Mouse (Mus musculus): Measurements from ENCODE around the gene Scube3.

Scube3 gene

GRCm38 (mm10) chr17:28176775-28177539 is 35.0 kb downstream of the Scube3 start, which contains the start of gene Zfp523:
Gene Zfp523, plus strand, starts transcription at chr17:28177129.
- peak; percentile 61 to 82 for DNase-seq (ENCODE audit: low spot score in 2 of 2)

GRCm38 (mm10) chr17:28177540-28178046 is 35.7 kb downstream of the Scube3 start:
- no peak for DNase-seq (ENCODE audit: low spot score in 2 of 2)

GRCm38 (mm10) chr17:28180331-28180730 is 38.4 kb downstream of the Scube3 start:
- no peak for DNase-seq (ENCODE audit: low spot score in 2 of 2)

GRCm38 (mm10) chr17:28180783-28181544 is 39.0 kb downstream of the Scube3 start:
- DNase-seq (ENCODE audit: low spot score in 2 of 2) = no peak

GRCm38 (mm10) chr17:28184971-28185638 is 43.2 kb downstream of the Scube3 start:
- DNase-seq (ENCODE audit: low spot score in 2 of 2) = no peak

GRCm38 (mm10) chr17:28188313-28188712 is 46.4 kb downstream of the Scube3 start:
- no peak for DNase-seq (ENCODE audit: low spot score in 2 of 2)

GRCm38 (mm10) chr17:28192754-28193153 is 50.8 kb downstream of the Scube3 start:
- no peak for DNase-seq (ENCODE audit: low spot score in 2 of 2)

GRCm38 (mm10) chr17:28193559-28193958 is 51.6 kb downstream of the Scube3 start:
- no peak for DNase-seq (ENCODE audit: low spot score in 2 of 2)

GRCm38 (mm10) chr17:28195033-28195432 is 53.1 kb downstream of the Scube3 start:
- DNase-seq (ENCODE audit: low spot score in 2 of 2) = no peak

GRCm38 (mm10) chr17:28197646-28198045 is 55.7 kb downstream of the Scube3 start:
- DNase-seq (ENCODE audit: low spot score in 2 of 2) = no peak

GRCm38 (mm10) chr17:28201982-28202381 is 60.0 kb downstream of the Scube3 start:
- no peak for DNase-seq (ENCODE audit: low spot score in 2 of 2)

GRCm38 (mm10) chr17:28204052-28204720 is 62.2 kb downstream of the Scube3 start:
- DNase-seq (ENCODE audit: low spot score in 2 of 2) = peak in 1 of 2 experiments; percentile 60

GRCm38 (mm10) chr17:28205443-28205842 is 63.5 kb downstream of the Scube3 start:
- DNase-seq (ENCODE audit: low spot score in 2 of 2) = no peak

- DNase-seq (ENCODE audit: low spot score in 2 of 2) = no peak
These were observed 65.2 kb downstream of the Scube3 start for GRCm38 (mm10) chr17:28207092-28207491.

- DNase-seq (ENCODE audit: low spot score in 2 of 2) = peak; percentile 64 to 66
These were observed 65.8 kb downstream of the Scube3 start, which contains the start of gene Def6 for GRCm38 (mm10) chr17:28207591-28208313. Gene Def6, plus strand, starts transcription at chr17:28207778.

- DNase-seq (ENCODE audit: low spot score in 2 of 2) = no peak
These were observed 66.3 kb downstream of the Scube3 start for GRCm38 (mm10) chr17:28208314-28208612.

GRCm38 (mm10) chr17:28209457-28210110 is 67.6 kb downstream of the Scube3 start:
- DNase-seq (ENCODE audit: low spot score in 2 of 2) = no peak

- DNase-seq (ENCODE audit: low spot score in 2 of 2) = peak in 1 of 2 experiments; percentile 35
These were observed 70.0 kb downstream of the Scube3 start for GRCm38 (mm10) chr17:28211921-28212341.

GRCm38 (mm10) chr17:28212391-28212790 is 70.5 kb downstream of the Scube3 start:
- no peak for DNase-seq (ENCODE audit: low spot score in 2 of 2)

GRCm38 (mm10) chr17:28213236-28213635 is 71.3 kb downstream of the Scube3 start:
- peak in 1 of 2 experiments; percentile 32 for DNase-seq (ENCODE audit: low spot score in 2 of 2)
